Mouse (Mus musculus) thymus, postnatal 36 days (tissue): ENCODE measurements around the gene Neurl2.
"Not testable (repeated sequence)": the region's sequence is repeated elsewhere in the genome, so short reads cannot be mapped to it uniquely, and the experiment has no call there.

ENCODE experiments used
- DNase-seq, 2 experiments: peaks; one replicate each; pipeline ENCODE4 v3.0.0; 2022; ENCODE audit warnings: mixed read lengths in 2 of 2

Neurl2 gene

DNA sequence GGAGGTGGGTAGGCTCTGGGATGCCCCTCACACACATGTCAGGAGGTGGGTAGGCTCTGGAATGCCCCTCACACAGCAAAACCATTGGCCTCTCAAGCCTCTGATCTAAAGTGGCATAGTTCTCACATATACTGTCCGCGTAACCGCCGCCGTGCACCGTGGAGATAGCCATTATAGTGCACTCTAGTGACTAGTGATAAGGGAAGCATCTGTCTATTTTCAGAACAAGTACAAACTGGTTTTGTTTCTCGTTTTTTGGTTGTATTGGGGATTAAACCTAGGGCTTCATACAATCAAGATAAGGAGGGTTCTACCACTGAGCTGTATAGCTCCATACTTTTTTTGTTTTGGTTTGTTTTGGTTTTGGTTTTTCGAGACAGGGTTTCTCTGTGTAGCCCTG, 17.4 kb downstream of the Neurl2 start:
- DNase-seq: no peak

DNA sequence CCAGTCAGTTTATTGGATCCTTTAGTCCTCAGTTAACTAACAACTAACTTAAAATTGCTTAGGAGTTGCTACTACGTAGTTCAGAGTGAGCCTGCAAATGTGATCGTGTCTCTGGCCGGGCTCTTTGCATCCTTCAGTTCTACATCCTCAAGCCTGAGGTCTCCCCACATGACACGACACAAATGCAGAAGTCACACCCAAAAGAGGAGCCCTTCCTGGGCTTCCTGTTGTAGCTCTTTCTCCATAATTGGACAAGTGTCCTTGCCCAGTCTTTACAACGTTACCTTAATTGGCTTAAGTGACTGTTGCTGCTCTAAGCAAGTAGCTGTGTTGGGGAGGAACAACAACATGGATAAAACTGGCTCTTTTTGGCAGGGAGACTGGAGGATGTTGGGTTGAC, 17.9 kb downstream of the Neurl2 start:
- no peak for DNase-seq

- no peak for DNase-seq
Measured at GRCm38 (mm10) chr2:164813557-164813956, 19.7 kb downstream of the Neurl2 start.

DNA sequence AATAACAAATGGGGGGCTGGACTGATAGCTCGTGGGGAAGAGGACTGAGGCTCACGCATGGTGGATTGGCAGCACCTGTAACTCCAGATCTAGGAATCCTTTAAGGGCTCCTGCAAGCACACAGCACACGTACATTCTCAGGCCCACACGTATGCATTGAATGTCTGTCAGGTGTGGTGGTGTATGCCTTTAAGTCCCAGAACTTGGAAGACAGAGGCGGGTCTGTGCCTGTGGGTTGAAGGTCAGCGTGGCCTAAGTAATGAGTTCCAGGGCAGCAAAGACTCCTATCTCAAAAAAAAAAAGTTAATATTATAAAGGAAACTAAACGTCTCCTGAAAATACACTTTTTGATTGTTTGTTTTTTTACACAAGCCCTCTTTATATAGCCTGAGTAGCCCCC, 26.6 kb downstream of the Neurl2 start:
- DNase-seq: no peak

- DNase-seq: no peak
Measured at GRCm38 (mm10) chr2:164805332-164805718, 27.9 kb downstream of the Neurl2 start.

DNA sequence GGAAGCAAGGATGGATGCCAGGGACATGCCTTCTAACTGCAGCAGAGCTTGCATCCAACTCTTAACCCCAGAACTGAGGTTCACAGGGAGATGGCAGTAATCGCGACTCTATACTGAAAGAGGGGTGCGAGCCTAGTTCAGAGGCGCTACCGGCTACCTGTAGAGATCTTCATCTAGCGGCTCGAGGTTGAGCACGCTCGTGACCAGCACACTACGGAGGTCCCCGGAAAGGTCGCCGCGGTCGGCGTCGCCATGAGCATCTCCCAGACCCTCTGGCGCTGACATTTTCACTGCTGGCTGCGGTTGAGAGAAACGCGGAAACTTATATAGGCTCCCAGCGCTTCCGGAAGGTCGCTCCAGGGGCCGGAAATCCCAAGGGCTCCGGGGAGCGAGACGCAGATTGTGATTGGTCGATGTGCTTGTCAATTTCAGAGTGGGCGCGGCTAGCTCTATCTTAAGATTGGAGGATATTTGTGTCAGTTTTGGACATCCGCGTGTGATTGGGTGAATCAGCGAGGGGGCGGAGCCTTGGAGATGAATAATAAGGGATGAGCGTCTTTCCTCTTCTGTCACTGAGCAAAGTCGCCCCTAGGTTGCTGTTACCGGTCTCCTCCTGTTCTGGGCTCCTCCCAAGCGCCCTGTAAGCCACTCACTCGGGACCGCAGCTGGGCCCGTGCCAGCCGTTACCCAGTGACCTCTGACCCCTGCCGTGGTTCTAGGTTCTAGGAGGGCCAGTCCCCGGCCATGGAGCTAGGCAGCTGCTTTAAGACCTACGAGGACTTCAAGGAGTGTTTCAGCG, 28.5 kb downstream of the Neurl2 start, which contains the start of the genes Acot8 and Zswim3:
Gene Acot8, minus strand, starts transcription at position 350 of the 799 bp plus-strand sequence.
Gene Zswim3, plus strand, starts transcription at position 566 of the 799 bp plus-strand sequence.
- DNase-seq: peak; percentile 98 to 99

DNA sequence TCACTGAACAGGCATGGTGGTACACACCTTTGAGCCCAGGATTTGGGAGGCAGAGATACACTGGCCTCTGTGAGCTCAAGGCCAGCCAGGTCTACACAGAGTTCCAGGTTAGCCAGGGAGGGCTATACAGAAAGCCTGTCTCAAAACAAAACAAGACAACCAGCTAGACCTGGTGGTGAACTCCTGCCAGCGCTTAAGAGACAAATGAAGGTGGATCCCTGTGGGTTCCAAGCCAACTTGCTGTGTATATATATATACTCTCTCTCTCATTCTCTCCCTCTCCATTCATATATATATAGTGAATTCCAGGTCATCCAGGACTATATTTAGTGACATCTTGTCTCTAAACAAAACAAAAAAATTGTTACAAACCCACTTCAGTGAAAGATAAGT, 29.3 kb downstream of the Neurl2 start:
- DNase-seq: no peak

DNA sequence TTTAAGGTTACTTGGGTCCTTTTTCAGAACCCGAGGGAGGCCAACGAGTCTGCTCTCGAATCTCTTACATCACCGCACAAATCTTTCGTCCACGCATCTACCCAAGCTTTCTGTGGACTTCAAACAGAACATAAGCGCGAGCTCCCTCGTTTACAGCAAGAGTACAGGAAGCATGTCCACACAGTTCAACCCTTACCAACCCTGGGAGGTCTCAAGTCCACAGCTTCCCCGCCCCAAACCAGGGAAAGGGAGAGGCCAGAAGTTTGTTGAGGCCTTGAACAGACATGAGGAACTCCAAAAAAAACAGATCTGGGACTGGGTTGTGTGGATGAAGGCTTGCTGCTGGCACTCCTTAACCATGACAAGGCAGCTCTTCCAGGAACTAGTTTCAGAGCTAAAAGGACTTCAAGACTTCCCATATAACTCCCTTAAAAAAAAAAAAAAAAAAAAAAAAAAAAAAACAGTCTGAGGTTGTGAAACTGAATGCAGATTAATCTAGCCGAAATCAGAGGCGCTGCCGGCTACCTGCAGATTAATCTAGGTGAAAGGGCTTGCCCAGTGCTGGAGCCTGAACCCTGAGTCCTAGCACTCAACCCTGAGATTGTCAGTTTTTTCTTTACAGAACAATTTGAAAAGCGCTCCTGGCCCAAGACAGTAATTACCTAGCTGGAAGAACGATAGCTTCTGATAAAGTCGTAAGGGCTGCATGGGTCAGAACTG, 29.9 kb downstream of the Neurl2 start:
- DNase-seq: no peak

- no peak for DNase-seq
Measured at GRCm38 (mm10) chr2:164800252-164801004, 32.8 kb downstream of the Neurl2 start.

DNA sequence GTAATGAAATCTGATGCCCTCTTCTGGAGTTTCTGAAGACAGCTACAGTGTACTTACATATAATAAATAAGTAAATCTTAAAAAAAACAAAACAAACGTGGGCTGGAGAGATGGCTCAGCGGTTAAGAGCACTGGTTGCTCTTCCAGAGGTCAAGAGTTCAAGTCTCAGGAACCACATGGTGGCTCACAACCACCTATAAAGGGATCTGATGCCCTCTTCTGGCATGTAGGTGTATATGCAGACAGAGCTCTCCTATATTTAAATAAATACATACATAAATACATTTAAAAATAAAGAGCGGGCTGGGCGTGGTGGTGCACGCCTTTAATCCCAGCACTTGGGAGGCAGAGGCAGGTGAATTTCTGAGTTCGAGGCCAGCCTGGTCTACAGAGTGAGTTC, 34.7 kb downstream of the Neurl2 start:
- not testable (repeated sequence) for DNase-seq

- DNase-seq: no peak
Measured at GRCm38 (mm10) chr2:164795868-164796267, 37.4 kb downstream of the Neurl2 start.

GRCm38 (mm10) chr2:164794293-164794692, 39.0 kb downstream of the Neurl2 start:
- peak; percentile 58 to 59 for DNase-seq

DNA sequence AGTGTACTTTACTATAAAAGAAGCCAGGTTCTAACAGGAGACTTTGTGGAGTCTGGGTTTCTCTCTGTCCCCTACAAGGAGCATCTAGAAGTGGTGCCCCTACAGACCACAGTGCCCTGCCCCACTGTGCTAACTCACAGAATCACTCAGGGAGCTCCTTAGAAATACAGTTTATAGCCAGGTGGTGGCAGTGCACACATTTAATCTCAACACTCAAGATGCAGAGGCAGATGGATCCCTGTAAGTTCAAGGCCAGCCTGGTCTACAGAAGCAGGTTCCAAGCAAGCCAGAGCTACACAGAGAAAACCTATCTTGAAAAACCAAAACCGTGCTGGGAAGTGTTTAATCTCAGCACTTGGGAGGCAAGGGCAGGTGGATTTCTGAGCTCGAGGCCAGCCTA, 39.5 kb downstream of the Neurl2 start:
- DNase-seq: no peak

DNA sequence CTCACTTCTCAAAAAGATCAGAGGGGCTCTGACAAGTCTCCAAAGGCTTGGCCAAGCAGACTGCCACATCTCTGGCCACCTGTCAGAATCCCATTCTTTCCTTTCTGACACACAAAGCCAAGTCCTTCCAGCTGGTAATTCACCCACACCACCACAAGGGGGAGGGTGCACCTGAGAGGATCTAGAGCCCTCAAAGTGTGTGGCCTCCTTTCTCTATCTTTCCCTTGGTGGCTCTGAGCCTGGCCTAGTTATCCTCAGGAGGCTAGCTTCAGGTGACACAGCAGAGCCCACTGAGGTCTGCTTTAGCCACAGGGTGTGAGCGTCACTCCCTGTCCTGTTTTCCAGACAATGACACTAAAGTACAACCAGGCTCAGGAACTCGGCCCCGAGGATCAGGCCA, 40.0 kb downstream of the Neurl2 start:
- DNase-seq: peak; percentile 57 to 62

- DNase-seq: no peak
Measured at GRCm38 (mm10) chr2:164792400-164793190, 40.7 kb downstream of the Neurl2 start.

DNA sequence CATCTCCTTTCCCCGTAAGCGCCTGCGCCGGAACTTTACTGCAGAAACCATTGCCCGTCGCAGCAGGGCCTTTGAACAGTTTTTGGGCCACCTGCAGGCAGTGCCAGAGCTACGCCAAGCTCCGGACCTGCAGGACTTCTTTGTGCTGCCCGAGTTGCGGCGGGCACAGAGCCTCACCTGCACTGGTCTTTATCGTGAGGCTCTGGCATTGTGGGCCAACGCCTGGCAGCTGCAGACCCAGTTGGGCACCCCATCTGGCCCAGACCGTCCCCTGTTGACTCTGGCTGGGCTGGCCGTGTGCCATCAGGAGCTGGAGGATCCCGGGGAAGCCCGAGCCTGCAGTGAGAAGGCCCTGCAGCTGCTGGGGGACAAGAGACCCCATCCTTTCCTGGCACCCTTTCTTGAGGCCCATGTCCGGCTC, 41.4 kb downstream of the Neurl2 start:
- no peak for DNase-seq

DNA sequence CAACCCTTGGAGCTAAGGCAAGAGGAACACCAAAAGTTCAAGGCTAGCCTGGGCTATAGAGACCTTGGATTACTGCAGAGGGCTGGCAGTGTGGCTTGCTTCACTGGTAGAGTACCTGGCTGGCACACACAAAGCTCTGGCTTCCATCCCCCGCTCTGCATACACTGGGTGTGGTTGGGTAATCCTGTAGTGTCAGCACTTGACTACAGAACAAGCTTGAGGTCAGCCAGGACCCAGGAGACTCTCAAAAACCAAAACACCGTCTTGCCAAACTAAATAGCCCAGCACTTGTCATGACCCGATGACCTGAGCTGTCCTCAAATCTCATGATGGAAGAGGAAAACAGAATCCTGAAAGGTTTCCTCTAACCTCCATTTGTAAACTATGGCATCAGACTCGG, 42.8 kb downstream of the Neurl2 start:
- DNase-seq: no peak

- no peak for DNase-seq
Measured at GRCm38 (mm10) chr2:164788411-164788810, 44.8 kb downstream of the Neurl2 start.

- DNase-seq: no peak
Measured at GRCm38 (mm10) chr2:164787779-164788178, 45.5 kb downstream of the Neurl2 start.

DNA sequence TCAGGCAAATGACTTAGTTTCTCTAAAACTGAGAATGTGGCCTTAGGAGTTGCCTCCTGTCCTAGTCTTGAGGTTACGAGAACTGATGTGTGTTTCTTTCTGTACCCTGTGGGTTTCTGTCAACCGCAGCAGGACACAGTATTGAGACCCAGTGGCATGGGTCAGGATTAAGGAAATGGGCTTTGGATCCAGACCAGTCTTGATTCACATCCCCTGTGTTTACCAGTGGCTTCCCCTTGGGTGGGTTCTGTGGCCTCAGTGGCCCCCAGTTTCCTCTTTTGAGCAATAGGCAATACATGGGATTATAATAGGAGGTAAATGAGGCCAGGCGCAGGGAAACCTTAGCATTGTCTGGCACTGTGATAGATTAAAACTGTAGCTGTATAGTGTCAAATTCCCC, 46.2 kb downstream of the Neurl2 start:
- DNase-seq: no peak

GRCm38 (mm10) chr2:164786388-164786885, 46.8 kb downstream of the Neurl2 start:
- no peak for DNase-seq
